13 mouse cellular contexts compared by ENCODE assay signal in genomic region chr4:110046270-110046651, GRCm38 (mm10).
"Had no signal": no experiment of that assay in that cellular context is flagged by ENCODE, and none has a peak within 500 bp of the region (broad histone marks: within the 10 kb centered on the region; RNA-seq: fewer than 3 reads in every experiment).

No protein-coding gene starts in this region.

- H3K4me3 ChIP-seq: limb, embryonic 13.5 days; neural tube, embryonic 12.5 days had no signal

- H3K4me2 ChIP-seq: limb, embryonic 13.5 days; neural tube, embryonic 12.5 days had no signal

- H3K9me3 ChIP-seq: limb, embryonic 13.5 days; neural tube, embryonic 12.5 days had no signal

- DNase-seq: kidney, postnatal 25 days; layer of hippocampus, adult 9-11 months; layer of hippocampus, postnatal 36 days; lung, adult 18-20 months; midbrain, embryonic 14.5 days; retina, postnatal 1 day; right cerebral cortex, postnatal 14 days; thymus, postnatal 4 days had no signal

- H3K36me3 ChIP-seq: limb, embryonic 13.5 days; neural tube, embryonic 12.5 days had no signal

- H3K27me3 ChIP-seq: limb, embryonic 13.5 days; neural tube, embryonic 12.5 days had no signal

- ATAC-seq: inflammation-experienced regulatory T-cells, adult 6 months; intestine, postnatal 0 days had no signal

- H3K9ac ChIP-seq: limb, embryonic 13.5 days; liver, embryonic 14.5 days; neural tube, embryonic 12.5 days had no signal

- H3K27ac ChIP-seq: limb, embryonic 13.5 days; liver, embryonic 14.5 days; neural tube, embryonic 12.5 days had no signal
